Mouse (Mus musculus): ENCODE results near the gene Cmah.

The Cmah gene

GRCm38 (mm10) chr13:24418814-24419213 lies 91.6 kb downstream of the Cmah start:
- no peak for DNase-seq

- DNase-seq: no peak
These were observed 92.5 kb downstream of the Cmah start for GRCm38 (mm10) chr13:24419560-24420250.

GRCm38 (mm10) chr13:24421987-24422386 lies 94.8 kb downstream of the Cmah start:
- no peak for DNase-seq

GRCm38 (mm10) chr13:24430215-24430614 lies 103.0 kb downstream of the Cmah start:
- no peak for DNase-seq

- DNase-seq: no peak
These were observed 104.4 kb downstream of the Cmah start for GRCm38 (mm10) chr13:24431593-24431992.

GRCm38 (mm10) chr13:24442272-24442671 lies 115.1 kb downstream of the Cmah start:
- DNase-seq: no peak

GRCm38 (mm10) chr13:24443763-24444347 lies 116.7 kb downstream of the Cmah start:
- DNase-seq: no peak

- no peak for DNase-seq
These were observed 117.5 kb downstream of the Cmah start for GRCm38 (mm10) chr13:24444709-24445108.

- DNase-seq: no peak
These were observed 118.0 kb downstream of the Cmah start for GRCm38 (mm10) chr13:24445166-24445565.

- no peak for DNase-seq
These were observed 118.9 kb downstream of the Cmah start for GRCm38 (mm10) chr13:24446081-24446480.

- no peak for DNase-seq
These were observed 119.8 kb downstream of the Cmah start for GRCm38 (mm10) chr13:24447043-24447442.

GRCm38 (mm10) chr13:24448578-24448977 lies 121.4 kb downstream of the Cmah start:
- no peak for DNase-seq

- no peak for DNase-seq
These were observed 124.3 kb downstream of the Cmah start for GRCm38 (mm10) chr13:24451455-24451854.

- no peak for DNase-seq
These were observed 126.5 kb downstream of the Cmah start for GRCm38 (mm10) chr13:24453737-24454136.

- no peak for DNase-seq
These were observed 129.2 kb downstream of the Cmah start for GRCm38 (mm10) chr13:24456385-24456784.

- DNase-seq: no peak
These were observed 133.3 kb downstream of the Cmah start for GRCm38 (mm10) chr13:24460517-24460916.

- DNase-seq: no peak
These were observed 136.6 kb downstream of the Cmah start for GRCm38 (mm10) chr13:24463767-24464166.

GRCm38 (mm10) chr13:24466027-24466426 lies 138.8 kb downstream of the Cmah start:
- DNase-seq: no peak

GRCm38 (mm10) chr13:24467806-24468205 lies 140.6 kb downstream of the Cmah start:
- no peak for DNase-seq

GRCm38 (mm10) chr13:24477564-24477963 lies 150.4 kb downstream of the Cmah start:
- no peak for DNase-seq

- no peak for DNase-seq
These were observed 152.3 kb downstream of the Cmah start for GRCm38 (mm10) chr13:24479516-24479915.

GRCm38 (mm10) chr13:24480824-24481223 lies 153.6 kb downstream of the Cmah start:
- no peak for DNase-seq

- DNase-seq: peak; percentile 43
These were observed 154.6 kb downstream of the Cmah start for GRCm38 (mm10) chr13:24481615-24482295.

- no peak for DNase-seq
These were observed 156.5 kb downstream of the Cmah start for GRCm38 (mm10) chr13:24483691-24484090.

Measured in right cerebral cortex, postnatal 14 days (tissue).